Mouse (Mus musculus) cortical plate, adult 2 months (tissue): ENCODE data around the gene Osbpl7.

Experiments
- CTCF ChIP-seq: fragments of 200-500 bp; IDR thresholded peaks from 2 replicates; pipeline ENCODE4 v1.5.1; 2011; ENCODE audit warnings: mild to moderate bottlenecking, control low read depth, low read length; ENCODE audit not compliant: insufficient read depth; ENCODE audit errors: extremely low read depth
- POLR2A ChIP-seq: fragments of 200-500 bp; IDR thresholded peaks from 2 replicates; pipeline ENCODE4 v1.6.1; 2011; ENCODE audit warnings: mild to moderate bottlenecking, low read length, control low read depth; ENCODE audit not compliant: insufficient read depth; ENCODE audit errors: extremely low read depth

GRCm38 (mm10) chr11:97063274-97063920 is 13.0 kb downstream of the Osbpl7 start:
- no peak for TF ChIP-seq POLR2A
- no peak for TF ChIP-seq CTCF
